Mouse (Mus musculus): Measurements from ENCODE around the gene Igdcc3. TPM values are rescaled to one million over a fixed set of nuclear protein-coding genes. Genes with fewer than 3 reads are reported as not detected.

Gene Igdcc3
- polyA plus RNA-seq, 1 experiment = 0.43 TPM

Other genes starting within 250 kb of the Igdcc3 start
- gene Slc24a1, start 189.6 kb upstream of the Igdcc3 start, polyA plus RNA-seq (2012; rRNA removed) = 0.04 TPM in 2 replicates
- gene Ints14, start 180.3 kb upstream of the Igdcc3 start, polyA plus RNA-seq (2012; rRNA removed) = 17.1 and 17.7 TPM in 2 replicates
- 36.9 and 43.2 TPM in 2 replicates for gene Hacd3, start 119.5 kb upstream of the Igdcc3 start, polyA plus RNA-seq (2012; rRNA removed)
- gene Dpp8, start 108.8 kb upstream of the Igdcc3 start, polyA plus RNA-seq (2012; rRNA removed) = 44.8 and 55.8 TPM in 2 replicates
- gene Igdcc4, start 39.7 kb upstream of the Igdcc3 start, polyA plus RNA-seq (2012; rRNA removed) = 2.9 and 4.7 TPM in 2 replicates
- 12.9 and 18.3 TPM in 2 replicates for gene Parp16, start 54.2 kb downstream of the Igdcc3 start, polyA plus RNA-seq (2012; rRNA removed)
- 21.1 and 31.7 TPM in 2 replicates for gene Cilp, start 124.0 kb downstream of the Igdcc3 start, polyA plus RNA-seq (2012; rRNA removed)
- gene Clpx, start 153.1 kb downstream of the Igdcc3 start, polyA plus RNA-seq (2012; rRNA removed) = 11.5 and 11.6 TPM in 2 replicates
- 6.5 and 9.1 TPM in 2 replicates for gene Pdcd7, start 204.9 kb downstream of the Igdcc3 start, polyA plus RNA-seq (2012; rRNA removed)
- gene Ubap1l, start 219.9 kb downstream of the Igdcc3 start, polyA plus RNA-seq (2012; rRNA removed) = 0.15 and 0.20 TPM in 2 replicates

All from gonadal fat pad, adult 2 months (tissue).